23 mouse cellular contexts compared by ENCODE assay signal in the genomic region with DNA sequence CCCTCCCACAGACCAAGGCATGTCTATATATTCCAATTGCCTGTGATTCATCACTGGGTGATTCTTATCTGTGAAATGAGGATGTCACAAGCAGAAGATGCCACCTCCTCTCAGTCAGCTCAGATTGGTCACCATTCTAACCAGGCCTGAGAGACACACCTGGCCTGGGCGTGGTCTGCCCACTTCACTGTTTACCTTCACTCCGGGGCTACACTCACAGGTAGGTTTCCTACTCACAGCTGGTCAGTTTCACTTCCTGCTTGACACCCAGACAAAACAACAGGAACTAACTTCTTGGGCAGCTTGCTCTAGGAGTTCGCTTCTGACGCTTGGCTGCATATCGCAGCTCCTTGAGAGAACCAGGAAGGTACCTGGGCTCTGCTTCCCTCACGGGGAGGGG. TPM values are rescaled to one million over a fixed set of nuclear protein-coding genes. Genes with fewer than 3 reads are reported as not detected.
A peak's percentile ranks its signal among the peaks of the same experiment; 100 is the strongest.
DNase-seq lines count a peak whose midpoint lies in the region; ATAC-seq and TF ChIP-seq lines count a peak whose summit lies in the region.
"Had no signal": no experiment of that assay in that cellular context is flagged by ENCODE, and none has a peak within 500 bp of the region (broad histone marks: within the 10 kb centered on the region; RNA-seq: fewer than 3 reads in every experiment).

No protein-coding gene starts in this region.

- no peak overlapping the region for H3K4me2 ChIP-seq in stomach, postnatal 0 days (replicated peaks; ENCODE audit: low read depth)
- no peak overlapping the region for H3K4me2 ChIP-seq in heart, embryonic 12.5 days
- H3K4me2 ChIP-seq: embryonic facial prominence, embryonic 12.5 days; forebrain, embryonic 12.5 days; liver, embryonic 13.5 days; lung, embryonic 14.5 days; midbrain, embryonic 11.5 days; neural tube, embryonic 15.5 days had no signal

- H3K4me1 ChIP-seq in stomach, postnatal 0 days (replicated peaks; ENCODE audit: control insufficient read depth, insufficient read depth): no peaks in the 10 kb centered on the region
- peaks cover 8% of the 10 kb centered on the region for H3K4me1 ChIP-seq in heart, embryonic 12.5 days (replicated peaks)
- H3K4me1 ChIP-seq: embryonic facial prominence, embryonic 12.5 days; forebrain, embryonic 12.5 days; hindbrain, embryonic 10.5 days; liver, embryonic 13.5 days; neural tube, embryonic 15.5 days had no signal

- intact Hi-C loops in gastrocnemius, adult 2 months (cut with DNase I): loop anchor here (5.0 kb wide), 1 partner anchor 87 kb away; a partner anchor contains a TSS
- intact Hi-C loops in gastrocnemius, postnatal 14 days (cut with DNase I; ENCODE audit: low total_unique reads): no loop called here
- intact Hi-C loops in left cerebral cortex, postnatal 10 days (cut with DNase I): no loop called here

- TF ChIP-seq CTCF in gastrocnemius, adult 2 months (IDR thresholded peaks at IDR 0.05): no peak
- TF ChIP-seq CTCF in stomach, postnatal 0 days (IDR thresholded peaks at IDR 0.05; ENCODE audit: low read depth): no peak

- H3K9me3 ChIP-seq in stomach, postnatal 0 days (ENCODE audit: control insufficient read depth, low read length): no peaks in the 10 kb centered on the region
- H3K9me3 ChIP-seq in heart, embryonic 12.5 days (replicated peaks): no peaks in the 10 kb centered on the region
- H3K9me3 ChIP-seq: embryonic facial prominence, embryonic 12.5 days; forebrain, embryonic 12.5 days; G1E; heart, embryonic 10.5 days; hindbrain, embryonic 10.5 days; liver, embryonic 13.5 days; neural tube, embryonic 15.5 days had no signal

- WGBS in stomach, postnatal 0 days: 65% methylated on average over 6 of the region's 6 CpGs
- WGBS in heart, embryonic 12.5 days: 90% methylated on average over 6 of the region's 6 CpGs

- peak overlapping the region; percentile 86; the same call in 1 of the 2 replicates for H3K27ac ChIP-seq in gastrocnemius, adult 2 months
- peak overlapping the region; percentile 67 for H3K27ac ChIP-seq in stomach, postnatal 0 days (replicated peaks)
- no peak overlapping the region for H3K27ac ChIP-seq in heart, embryonic 12.5 days (ENCODE audit: poor library complexity, severe bottlenecking)
- H3K27ac ChIP-seq: embryonic facial prominence, embryonic 12.5 days; forebrain, embryonic 12.5 days; heart, embryonic 10.5 days; hindbrain, embryonic 10.5 days; liver, embryonic 13.5 days; neural tube, embryonic 15.5 days had no signal

- H3K9ac ChIP-seq in stomach, postnatal 0 days (ENCODE audit: low read length): no peak overlapping the region
- no peak overlapping the region for H3K9ac ChIP-seq in heart, embryonic 12.5 days
- H3K9ac ChIP-seq: embryonic facial prominence, embryonic 12.5 days; forebrain, embryonic 12.5 days; liver, embryonic 13.5 days; lung, embryonic 14.5 days; neural tube, embryonic 15.5 days had no signal

- no peak for TF ChIP-seq EP300 in stomach, postnatal 0 days (optimal IDR thresholded peaks at IDR 0.05)

- no peaks in the 10 kb centered on the region for H3K27me3 ChIP-seq in stomach, postnatal 0 days (ENCODE audit: control insufficient read depth, insufficient read depth, low read length)
- H3K27me3 ChIP-seq in heart, embryonic 12.5 days (replicated peaks): no peaks in the 10 kb centered on the region
- H3K27me3 ChIP-seq: embryonic facial prominence, embryonic 12.5 days; forebrain, embryonic 12.5 days; liver, embryonic 13.5 days; neural tube, embryonic 15.5 days had no signal

- ATAC-seq in monocyte, adult 5-6 weeks (replicated peaks; ENCODE audit: insufficient number of reproducible peaks, low FRiP score, low TSS enrichment, poor library complexity, severe bottlenecking): peak; percentile 44; the same call in 1 of the 2 replicates
- ATAC-seq in stomach, postnatal 0 days (ENCODE audit: low FRiP score, low TSS enrichment): peak; percentile 94
- no peak for ATAC-seq in heart, embryonic 12.5 days (ENCODE audit: insufficient number of reproducible peaks, low FRiP score)
- ATAC-seq: hindbrain, embryonic 16.5 days had no signal

- DNase-seq in gastrocnemius, adult 2 months: no peak
- no peak for DNase-seq in gastrocnemius, postnatal 14 days
- DNase-seq in urinary bladder, postnatal 14 days (ENCODE audit: low spot score): peak; percentile 27
- DNase-seq in urinary bladder, postnatal 4 days (ENCODE audit: low spot score in 2 of 2): no peak
- peak; percentile 78 for DNase-seq in stomach, postnatal 0 days (ENCODE audit: low spot score)
- DNase-seq in left cerebral cortex, postnatal 10 days (ENCODE audit: extremely low spot score in 1 of 2, low spot score in 2 of 2): no peak
- DNase-seq: adrenal gland, adult 2 months; cerebellum, adult 11-12 months; cerebellum, postnatal 25 days; kidney, adult 18-20 months; kidney, postnatal 4 days; liver, embryonic 13.5 days; lung, embryonic 14.5 days had no signal

- no peak overlapping the region for H3K4me3 ChIP-seq in gastrocnemius, adult 2 months
- no peak overlapping the region for H3K4me3 ChIP-seq in stomach, postnatal 0 days (ENCODE audit: low read depth, low read length)
- H3K4me3 ChIP-seq in heart, embryonic 12.5 days: no peak overlapping the region
- H3K4me3 ChIP-seq: embryonic facial prominence, embryonic 12.5 days; forebrain, embryonic 12.5 days; heart, embryonic 10.5 days; hindbrain, embryonic 10.5 days; liver, embryonic 13.5 days; neural tube, embryonic 15.5 days had no signal

- H3K36me3 ChIP-seq in stomach, postnatal 0 days (ENCODE audit: control insufficient read depth, insufficient read depth, low read length): peaks cover 11% of the 10 kb centered on the region; the same call in 1 of the 2 replicates
- peaks cover 79% of the 10 kb centered on the region for H3K36me3 ChIP-seq in heart, embryonic 12.5 days

RNA-seq across cellular contexts. Expression of a gene that starts 19.4 kb away (rescaled TPM):
- 100 to 1,000 TPM; 267 to 277 TPM for total RNA-seq in gastrocnemius, adult 2 months (2021)
- 100 to 1,000 TPM; 152 to 162 TPM for total RNA-seq in gastrocnemius, postnatal 14 days (2021)
- 3.6 to 16.5 TPM (median 4.6 TPM) in 3 replicates for total RNA-seq in monocyte, adult 5-6 weeks (2017)
- polyA plus RNA-seq in stomach, postnatal 0 days (2015; fragmentation: Nextera tagmentation; extraction: Ambion mirVana): 249 and 274 TPM in 2 replicates
- total RNA-seq in left cerebral cortex, postnatal 10 days (2021): 100 to 1,000 TPM; 479 to 493 TPM
- 228 and 252 TPM in 2 replicates for polyA plus RNA-seq in heart, embryonic 12.5 days (2016; fragmentation: Nextera tagmentation; extraction: Ambion mirVana)

RNA-seq across cellular contexts. Expression of a gene that starts 59.1 kb away (rescaled TPM):
- total RNA-seq in gastrocnemius, adult 2 months (2021): 100 to 1,000 TPM; 100 to 128 TPM
- 100 to 1,000 TPM; 128 to 129 TPM for total RNA-seq in gastrocnemius, postnatal 14 days (2021)
- 66.0 to 110 TPM (median 92.2 TPM) in 3 replicates for total RNA-seq in monocyte, adult 5-6 weeks (2017)
- polyA plus RNA-seq in stomach, postnatal 0 days (2015; fragmentation: Nextera tagmentation; extraction: Ambion mirVana): 339 and 341 TPM in 2 replicates
- total RNA-seq in left cerebral cortex, postnatal 10 days (2021): 100 to 1,000 TPM; 372 to 373 TPM
- 341 and 361 TPM in 2 replicates for polyA plus RNA-seq in heart, embryonic 12.5 days (2016; fragmentation: Nextera tagmentation; extraction: Ambion mirVana)

Comparison
In these comparisons a context has a peak if more than half of its experiments do, and no peak if none do; other contexts are left out.
1. DNase-seq: peak in urinary bladder, postnatal 14 days (single experiment) and stomach, postnatal 0 days (single experiment); none in gastrocnemius, adult 2 months (single experiment), gastrocnemius, postnatal 14 days (single experiment), urinary bladder, postnatal 4 days (0 of 2) and left cerebral cortex, postnatal 10 days (0 of 2).